Mouse (Mus musculus): ENCODE measurements around the gene Snx7.

GRCm38 (mm10) chr3:117751665-117752064 lies 117.1 kb downstream of the Snx7 start:
- TF ChIP-seq CTCF (IDR thresholded peaks at IDR 0.05; ENCODE audit: extremely low read depth, insufficient read depth, insufficient read length, insufficient replicate concordance) = no peak
- no peak for TF ChIP-seq POLR2A (IDR thresholded peaks at IDR 0.05; ENCODE audit: low read depth, low read length)
